Mouse (Mus musculus) left cerebral cortex, postnatal 10 days (tissue): ENCODE data around the gene Elf3. TPM values are rescaled to one million over a fixed set of nuclear protein-coding genes. Genes with fewer than 3 reads are reported as not detected.

ENCODE experiments used
- DNase-seq, 2 experiments: peaks; one replicate each; pipeline ENCODE4 v3.0.0; 2021 to 2022; ENCODE audit warnings: low spot score in 2 of 2, mixed read lengths in 1 of 2; ENCODE audit errors: extremely low spot score in 1 of 2
- intact Hi-C: fragments of 180-260 bp; cut with DNase I; formaldehyde crosslinking; loops from one replicate; pipeline ENCODE4 v1.15.1; 2025
- total RNA-seq, 2 experiments: library from RNA; stranded (reverse); gene quantifications; 2 replicates each; pipeline ENCODE4 v1.2.3; 2021

Gene Elf3
- not detected for total RNA-seq

DNA sequence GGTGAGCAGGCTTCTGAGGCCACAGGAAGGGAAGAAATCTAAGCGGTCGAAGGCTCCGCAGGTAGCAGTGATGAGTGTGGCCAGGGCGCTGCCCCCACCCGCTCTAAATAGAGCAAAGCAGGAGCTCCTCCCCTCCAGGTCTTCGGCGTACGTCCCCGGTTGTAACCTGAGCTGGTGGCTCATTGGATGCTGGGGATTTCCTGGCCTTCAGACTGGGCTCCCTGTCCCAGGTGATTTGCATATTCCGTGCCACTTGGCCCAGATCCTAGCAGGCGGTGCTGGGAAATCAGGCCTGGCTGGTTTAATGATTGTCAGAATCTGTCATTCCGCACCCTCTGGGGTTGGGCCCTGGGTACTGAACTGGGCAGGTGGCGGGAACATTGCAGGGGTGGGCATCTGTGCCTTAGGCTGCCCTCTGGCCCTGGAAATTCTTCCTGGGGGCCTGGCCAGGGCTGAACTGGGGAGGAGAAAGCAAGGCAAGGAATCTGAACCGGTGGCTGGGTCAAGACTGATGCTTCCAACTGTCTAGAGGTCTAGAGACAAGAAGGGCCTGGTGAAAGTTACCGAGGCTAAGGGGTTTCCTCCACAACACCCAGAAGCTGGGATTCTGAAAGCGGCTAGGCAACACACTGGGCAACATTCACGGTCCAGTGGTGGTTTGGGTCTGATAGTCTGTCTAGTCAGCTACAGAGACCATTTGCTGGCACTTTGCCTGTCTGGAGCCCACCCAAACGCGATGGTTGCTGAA lies at the start of gene Elf3:
Gene Elf3 (minus strand): TSS at position 189 of the 748 bp plus-strand sequence.
- no peak for DNase-seq
- intact Hi-C loops = loop anchor here (2.0 to 10.0 kb wide), 2 partner anchors 86 to 106 kb away; no protein-coding TSS in a partner anchor

DNA sequence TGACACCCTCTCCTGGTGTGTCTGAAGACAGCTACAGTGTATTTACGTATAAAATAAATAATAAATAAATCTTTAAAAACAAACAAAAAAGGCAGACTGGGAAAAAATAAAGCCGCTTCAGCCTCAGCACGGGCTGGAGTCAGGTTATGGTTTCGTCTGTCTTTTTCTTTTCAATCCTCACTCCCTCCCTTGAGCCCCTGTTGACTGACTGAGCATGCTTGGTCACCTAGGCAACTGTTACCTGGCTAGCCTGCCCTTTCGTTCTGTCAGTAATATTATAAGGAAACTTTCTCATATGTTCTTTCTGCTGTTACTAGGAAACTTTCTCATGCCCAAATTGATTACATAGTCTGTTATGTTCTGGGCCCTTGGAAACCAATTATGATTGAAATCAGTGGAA lies 32.5 kb upstream of the Elf3 start:
- no peak for DNase-seq

GRCm38 (mm10) chr1:135286311-135286710 lies 27.9 kb upstream of the Elf3 start:
- intact Hi-C loops = no loop called here
- no peak for DNase-seq

More for the DNA sequence above, 32.5 kb upstream of the Elf3 start:
- intact Hi-C loops = no loop called here

DNA sequence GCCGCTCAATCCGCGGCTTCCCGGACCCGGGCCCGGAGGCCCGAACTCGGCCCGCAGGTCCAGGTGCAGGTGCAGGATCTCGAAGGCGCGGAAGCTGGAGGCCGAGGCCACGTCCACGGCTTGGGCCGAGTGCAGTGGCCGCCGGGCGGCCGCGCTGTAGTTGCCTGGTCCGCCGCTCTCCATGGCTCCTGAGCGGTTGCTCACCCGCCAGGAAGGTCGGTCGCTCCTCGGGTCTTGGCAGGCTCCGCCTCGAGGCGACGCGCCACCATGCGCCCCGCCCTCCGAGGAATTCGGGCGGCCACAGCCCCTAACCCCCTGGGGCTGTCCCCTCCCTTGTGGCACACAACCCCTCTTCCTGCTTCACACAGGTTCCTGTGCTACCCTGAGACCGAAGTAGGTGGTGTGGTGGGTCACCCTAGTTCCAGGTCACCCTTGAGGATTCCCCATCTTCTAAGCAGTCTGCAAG lies 25.5 kb upstream of the Elf3 start, which contains the start of gene Rnpep:
Gene Rnpep (minus strand): TSS at position 259 of the 466 bp plus-strand sequence.
- peak; percentile 48 to 87 for DNase-seq
- intact Hi-C loops = loop anchor here (5.0 kb wide), 1 partner anchor 83 kb away; no protein-coding TSS in a partner anchor

DNA sequence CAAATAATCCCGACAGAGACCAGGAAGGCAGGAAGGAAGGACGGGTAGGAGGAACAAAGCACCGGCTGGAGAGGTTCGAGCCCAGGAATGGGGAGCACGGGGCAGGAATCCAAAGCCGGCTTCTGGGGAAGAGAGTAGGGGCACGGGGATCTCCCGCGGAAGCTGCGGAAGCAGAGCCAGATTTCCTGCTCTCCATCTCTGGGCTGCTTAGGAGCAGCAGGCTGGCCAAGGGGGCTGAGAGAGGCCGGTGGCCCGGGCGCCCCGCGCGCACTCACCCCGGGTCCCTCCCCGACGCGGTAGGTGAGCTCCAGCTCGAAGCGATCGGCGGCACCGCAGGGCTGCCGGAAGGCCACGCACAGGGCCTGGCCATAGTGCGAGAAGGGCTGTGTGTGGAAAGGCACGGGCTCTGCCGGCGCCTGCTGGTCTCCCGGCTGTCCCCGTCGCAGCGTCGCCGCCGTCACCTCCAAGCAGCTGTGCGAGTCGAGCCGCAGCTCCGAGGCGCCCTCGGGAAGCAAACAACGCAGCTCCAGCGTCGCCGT lies 25.0 kb upstream of the Elf3 start:
- intact Hi-C loops = loop anchor here (5.0 kb wide), 1 partner anchor 84 kb away; no protein-coding TSS in a partner anchor
- DNase-seq = peak in 1 of 2 experiments; percentile 65

GRCm38 (mm10) chr1:135282536-135283286 lies 24.3 kb upstream of the Elf3 start:
- intact Hi-C loops = loop anchor here (5.0 kb wide), 1 partner anchor 85 kb away; no protein-coding TSS in a partner anchor
- no peak for DNase-seq

GRCm38 (mm10) chr1:135281841-135282240 lies 23.5 kb upstream of the Elf3 start:
- intact Hi-C loops = loop anchor here (5.0 kb wide), 1 partner anchor 85 kb away; no protein-coding TSS in a partner anchor
- DNase-seq = no peak

GRCm38 (mm10) chr1:135280646-135281045 lies 22.3 kb upstream of the Elf3 start:
- DNase-seq = peak; percentile 61 to 85
- intact Hi-C loops = loop anchor here (5.0 kb wide), 1 partner anchor 87 kb away; no protein-coding TSS in a partner anchor

- intact Hi-C loops = no loop called here
- DNase-seq = no peak
Observed at GRCm38 (mm10) chr1:135271371-135271770, 13.0 kb upstream of the Elf3 start.

DNA sequence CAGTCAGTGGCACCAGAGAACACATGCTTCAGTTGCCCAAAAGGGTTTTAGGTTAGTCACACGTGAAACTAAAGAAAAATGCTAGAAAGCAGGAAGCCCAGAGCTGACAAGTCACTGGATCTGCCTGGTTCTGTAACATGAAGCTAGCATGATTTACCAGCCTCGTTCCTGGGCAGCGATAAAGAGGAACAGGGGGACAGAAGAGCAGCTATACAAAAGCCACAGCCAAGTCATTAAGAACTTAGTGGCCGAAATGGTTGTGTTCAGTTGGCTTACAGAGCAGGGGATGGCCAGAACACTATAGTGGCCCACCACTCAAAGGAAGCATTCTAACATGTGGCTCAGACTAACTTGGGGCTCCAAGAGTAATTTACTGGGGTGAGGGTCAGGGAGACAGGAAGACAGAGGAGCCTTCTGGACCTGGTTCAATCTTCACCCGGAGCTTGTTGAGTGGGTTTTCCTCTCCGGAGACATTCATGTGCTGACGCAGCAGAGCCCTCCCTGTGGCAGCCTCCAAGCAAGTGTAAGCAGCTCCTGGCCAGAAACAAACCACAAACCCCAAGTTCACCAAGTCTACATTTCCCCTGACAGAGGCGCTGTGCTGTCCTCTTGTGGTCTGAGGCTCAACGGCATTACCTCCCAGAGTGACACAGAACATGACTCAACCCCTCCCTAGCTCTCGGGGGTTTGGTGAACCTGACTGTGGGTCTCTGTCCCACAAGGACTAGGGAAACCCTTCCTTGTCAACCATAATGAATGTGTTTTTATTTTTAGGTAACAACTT lies 9.5 kb upstream of the Elf3 start:
- DNase-seq = no peak
- intact Hi-C loops = no loop called here

DNA sequence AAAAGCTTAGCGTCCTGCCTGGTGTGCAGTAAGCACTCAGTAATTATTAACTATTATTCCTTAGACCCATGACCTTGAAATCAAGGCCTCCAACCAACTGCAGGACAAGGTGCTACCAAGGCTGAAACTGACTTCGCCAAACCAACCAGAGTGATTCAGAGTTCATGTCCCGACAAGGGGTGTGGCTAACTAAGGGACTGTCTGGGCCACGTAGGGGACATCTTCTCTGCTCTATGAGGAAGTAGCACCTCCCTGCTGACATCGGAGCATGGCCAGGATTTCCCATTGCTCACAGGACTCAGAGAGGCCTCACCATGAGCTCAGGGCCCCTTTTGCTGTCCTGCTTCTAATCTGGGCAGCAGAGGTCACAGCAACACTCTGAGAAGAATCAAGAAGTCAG lies 7.5 kb upstream of the Elf3 start:
- DNase-seq = no peak
- intact Hi-C loops = no loop called here

DNA sequence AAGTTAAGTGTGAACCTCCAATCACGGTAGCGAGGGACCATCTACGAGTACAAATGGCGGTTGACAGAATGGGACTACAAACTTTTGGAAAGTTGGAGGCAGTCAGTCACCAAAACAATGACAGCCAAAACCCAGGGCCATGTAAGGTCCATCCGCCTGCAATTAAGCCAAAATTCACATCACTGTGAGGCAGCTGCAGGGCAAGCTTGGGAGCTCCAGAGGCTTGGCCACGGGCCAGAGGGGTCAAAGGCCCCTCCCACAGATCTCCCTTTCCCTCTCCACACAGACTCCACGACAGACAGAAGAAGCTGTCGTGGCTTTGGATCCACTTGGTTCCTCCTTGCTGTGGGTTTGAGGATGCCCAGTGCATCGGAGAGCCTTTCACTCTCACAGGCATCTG lies 4.9 kb upstream of the Elf3 start:
- peak in 1 of 2 experiments; percentile 43 for DNase-seq
- intact Hi-C loops = no loop called here

GRCm38 (mm10) chr1:135262329-135262728 lies 4.0 kb upstream of the Elf3 start:
- intact Hi-C loops = no loop called here
- DNase-seq = no peak

GRCm38 (mm10) chr1:135260931-135261330 lies 2.6 kb upstream of the Elf3 start:
- DNase-seq = no peak
- intact Hi-C loops = no loop called here

- peak; percentile 56 to 82 for DNase-seq
- intact Hi-C loops = loop anchor here (2.0 to 10.0 kb wide), 2 partner anchors 86 to 106 kb away; no protein-coding TSS in a partner anchor
Observed at GRCm38 (mm10) chr1:135259128-135259436, 714 bp upstream of the Elf3 start.

DNA sequence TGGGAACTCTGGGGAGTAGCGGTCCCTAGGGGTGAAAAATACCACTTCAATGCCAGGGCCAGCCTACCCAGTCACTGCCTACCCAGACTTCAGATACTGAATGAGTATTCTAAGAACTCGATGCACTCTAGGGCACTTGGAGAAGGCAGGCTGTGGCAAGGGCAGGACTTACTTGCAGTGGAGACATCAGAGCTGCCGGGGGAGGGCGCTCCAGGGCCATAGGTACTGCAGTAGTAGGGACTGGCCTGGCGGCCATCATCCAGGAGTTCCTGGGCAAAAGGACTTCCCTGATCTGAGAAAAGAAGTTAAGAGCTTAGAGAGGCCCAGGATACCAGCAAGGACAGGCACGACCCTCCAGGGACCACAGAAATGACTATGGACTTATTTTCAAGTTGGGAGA lies 2.1 kb downstream of the Elf3 start:
- intact Hi-C loops = loop anchor here (10.0 kb wide), 1 partner anchor 109 kb away; no protein-coding TSS in a partner anchor

GRCm38 (mm10) chr1:135252854-135253253 lies 5.5 kb downstream of the Elf3 start:
- DNase-seq = no peak
- intact Hi-C loops = loop anchor here (10.0 kb wide), 1 partner anchor 112 kb away; no protein-coding TSS in a partner anchor

More for the DNA sequence above, 2.1 kb downstream of the Elf3 start:
- no peak for DNase-seq

DNA sequence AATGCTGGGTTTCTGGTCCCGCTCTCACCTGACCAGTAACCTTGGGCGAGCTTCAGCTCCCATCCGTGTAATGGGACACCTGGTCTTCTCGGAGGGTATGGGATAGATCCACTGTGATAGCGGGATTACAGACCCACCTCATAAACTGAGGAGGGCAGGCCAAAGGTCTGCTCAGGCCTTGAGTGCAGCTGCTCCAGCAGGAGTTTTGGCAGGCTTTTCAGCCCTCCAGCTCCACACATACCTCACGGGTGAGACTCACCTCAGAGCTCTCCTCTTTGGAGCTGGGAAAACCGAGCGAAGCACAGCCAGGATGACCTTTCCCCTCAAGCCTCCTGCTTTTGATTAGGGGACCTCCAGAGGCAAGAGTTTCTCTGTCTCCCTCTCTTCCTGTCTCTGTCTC lies 7.0 kb downstream of the Elf3 start:
- no peak for DNase-seq
- intact Hi-C loops = loop anchor here (10.0 kb wide), 1 partner anchor 113 kb away; no protein-coding TSS in a partner anchor
